Mouse (Mus musculus): ENCODE results near the gene Hist2h2bb. TPM values are rescaled to one million over a fixed set of nuclear protein-coding genes. Genes with fewer than 3 reads are reported as not detected.

The Hist2h2bb gene
- polyA plus RNA-seq, 1 experiment = 11.8 TPM

GRCm38 (mm10) chr3:96292641-96293040 lies 23.1 kb downstream of the Hist2h2bb start:
- DNase-seq (ENCODE audit: low read depth, low spot score) = no peak
- 48% methylated on average over 6 of the region's 6 CpGs for WGBS

GRCm38 (mm10) chr3:96293368-96293767 lies 23.8 kb downstream of the Hist2h2bb start:
- no peak for DNase-seq (ENCODE audit: low read depth, low spot score)
- 51% methylated on average over 5 of the region's 5 CpGs for WGBS

GRCm38 (mm10) chr3:96293787-96294186 lies 24.2 kb downstream of the Hist2h2bb start, which contains the start of gene Fcgr1:
Gene Fcgr1 (minus strand): TSS chr3:96293969.
- DNase-seq (ENCODE audit: low read depth, low spot score) = no peak
- 76% methylated on average over 4 of the region's 4 CpGs for WGBS

GRCm38 (mm10) chr3:96298360-96298759 lies 28.8 kb downstream of the Hist2h2bb start:
- DNase-seq (ENCODE audit: low read depth, low spot score) = no peak
- WGBS = 92% methylated on average over 4 of the region's 4 CpGs

- no peak for DNase-seq (ENCODE audit: low read depth, low spot score)
- WGBS = 98% methylated on average over 2 of the region's 2 CpGs
Observed at GRCm38 (mm10) chr3:96299562-96299961, 30.0 kb downstream of the Hist2h2bb start.

GRCm38 (mm10) chr3:96300706-96301529 lies 31.4 kb downstream of the Hist2h2bb start:
- no peak for DNase-seq (ENCODE audit: low read depth, low spot score)
- 57% methylated on average over 26 of the region's 26 CpGs for WGBS

- WGBS = 83% methylated on average over 5 of the region's 5 CpGs
- no peak for DNase-seq (ENCODE audit: low read depth, low spot score)
Observed at GRCm38 (mm10) chr3:96302076-96302475, 32.5 kb downstream of the Hist2h2bb start.

GRCm38 (mm10) chr3:96306506-96306905 lies 37.0 kb downstream of the Hist2h2bb start:
- WGBS = 62% methylated on average over 9 of the region's 9 CpGs
- no peak for DNase-seq (ENCODE audit: low read depth, low spot score)

GRCm38 (mm10) chr3:96309441-96309840 lies 39.9 kb downstream of the Hist2h2bb start:
- WGBS = 49% methylated on average over 3 of the region's 3 CpGs

GRCm38 (mm10) chr3:96312341-96313098 lies 43.0 kb downstream of the Hist2h2bb start:
- DNase-seq (ENCODE audit: low read depth, low spot score) = no peak
- WGBS = 55% methylated on average over 8 of the region's 8 CpGs

More at GRCm38 (mm10) chr3:96309441-96309840, 39.9 kb downstream of the Hist2h2bb start:
- DNase-seq (ENCODE audit: low read depth, low spot score) = no peak

Other genes with a start within 250 kb of the Hist2h2bb start
- 6.1 TPM in 2 replicates for gene Vps45, start 211.3 kb upstream of the Hist2h2bb start, polyA plus RNA-seq (2012; rRNA removed)
- gene Otud7b, start 165.2 kb upstream of the Hist2h2bb start, polyA plus RNA-seq (2012; rRNA removed) = 5.7 and 8.9 TPM in 2 replicates
- 60.8 and 66.6 TPM in 2 replicates for gene Mtmr11, start 107.7 kb upstream of the Hist2h2bb start, polyA plus RNA-seq (2012; rRNA removed)
- 48.8 and 56.1 TPM in 2 replicates for gene Sf3b4, start 97.4 kb upstream of the Hist2h2bb start, polyA plus RNA-seq (2012; rRNA removed)
- gene Sv2a, start 88.6 kb upstream of the Hist2h2bb start, polyA plus RNA-seq (2012; rRNA removed) = 2.0 TPM in 2 replicates
- gene Bola1, start 50.0 kb upstream of the Hist2h2bb start, polyA plus RNA-seq (2012; rRNA removed) = 45.2 and 47.6 TPM in 2 replicates
- gene Hist2h2ab, start 49.9 kb upstream of the Hist2h2bb start, polyA plus RNA-seq (2012; rRNA removed) = 1.5 and 4.1 TPM in 2 replicates
- gene Hist2h2ac, start 48.9 kb upstream of the Hist2h2bb start, polyA plus RNA-seq (2012; rRNA removed) = 14.8 and 16.9 TPM in 2 replicates
- 2.8 and 3.7 TPM in 2 replicates for gene Hist2h2be, start 48.6 kb upstream of the Hist2h2bb start, polyA plus RNA-seq (2012; rRNA removed)
- gene Hist2h3c2, start 30.6 kb upstream of the Hist2h2bb start, polyA plus RNA-seq (2012; rRNA removed) = 49.8 and 65.9 TPM in 2 replicates
- gene Hist2h2aa2, start 29.5 kb upstream of the Hist2h2bb start, polyA plus RNA-seq (2012; rRNA removed) = 68.4 and 101 TPM in 2 replicates
- gene Hist2h2aa1, start 24.3 kb upstream of the Hist2h2bb start, polyA plus RNA-seq (2012; rRNA removed) = 112 and 147 TPM in 2 replicates
- gene Hist2h3c1, start 23.1 kb upstream of the Hist2h2bb start, polyA plus RNA-seq (2012; rRNA removed) = not detected in 2 replicates
- 5.8 and 5.9 TPM in 2 replicates for gene Hist2h4, start 6.4 kb upstream of the Hist2h2bb start, polyA plus RNA-seq (2012; rRNA removed)
- 62.7 and 75.7 TPM in 2 replicates for gene Hist2h3b, start 1.1 kb upstream of the Hist2h2bb start, polyA plus RNA-seq (2012; rRNA removed)
- 4.6 and 5.6 TPM in 2 replicates for gene Fcgr1, start 24.2 kb downstream of the Hist2h2bb start, polyA plus RNA-seq (2012; rRNA removed)
- not detected in 2 replicates for gene BC107364, start 182.6 kb downstream of the Hist2h2bb start, polyA plus RNA-seq (2012; rRNA removed)